Mouse (Mus musculus): ENCODE results near the gene Bag6.

Gene Bag6

DNA sequence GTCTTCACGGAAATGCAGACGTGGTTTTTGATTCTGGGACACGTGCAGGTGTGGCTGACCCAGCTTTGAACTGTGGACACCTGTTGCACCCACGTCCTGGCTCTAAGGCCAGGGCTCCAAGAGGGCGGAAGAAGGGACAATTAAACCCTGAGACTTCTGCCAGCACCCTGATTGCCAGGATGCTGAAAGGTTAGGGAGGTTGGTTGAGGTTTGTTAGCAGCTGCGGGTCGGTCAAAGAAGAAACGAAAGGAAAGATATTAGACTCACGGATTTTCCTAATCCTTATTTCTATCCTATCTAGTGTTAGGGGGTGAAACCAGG lies 61.3 kb downstream of the Bag6 start:
- no peak for DNase-seq
